Mouse (Mus musculus): ENCODE data around the gene Lamb3. TPM values are rescaled to one million over a fixed set of nuclear protein-coding genes. Genes with fewer than 3 reads are reported as not detected.

The Lamb3 gene
- polyA plus RNA-seq, 1 experiment from 2014 or later, result 0.97 TPM

Other genes with a start within 250 kb of the Lamb3 start
- 5.1 and 5.9 TPM in 2 replicates for gene Syt14, start 171.9 kb upstream of the Lamb3 start, polyA plus RNA-seq (2014; fragmentation: Nextera tagmentation; extraction: Ambion mirVana)
- 8.6 and 11.1 TPM in 2 replicates for gene Diexf, start 77.4 kb upstream of the Lamb3 start, polyA plus RNA-seq (2014; fragmentation: Nextera tagmentation; extraction: Ambion mirVana)
- 15.4 and 16.1 TPM in 2 replicates for gene Irf6, start 54.6 kb upstream of the Lamb3 start, polyA plus RNA-seq (2014; fragmentation: Nextera tagmentation; extraction: Ambion mirVana)
- gene A130010J15Rik, start 39.7 kb upstream of the Lamb3 start, polyA plus RNA-seq (2014; fragmentation: Nextera tagmentation; extraction: Ambion mirVana), result 17.6 and 18.0 TPM in 2 replicates
- gene Traf3ip3, start 6.0 kb upstream of the Lamb3 start, polyA plus RNA-seq (2014; fragmentation: Nextera tagmentation; extraction: Ambion mirVana), result 1.5 and 1.7 TPM in 2 replicates
- gene Hsd11b1, start 56.4 kb downstream of the Lamb3 start, polyA plus RNA-seq (2014; fragmentation: Nextera tagmentation; extraction: Ambion mirVana), result 0.46 TPM in 1 of 2 replicates, not detected in the other
- gene G0s2, start 65.5 kb downstream of the Lamb3 start, polyA plus RNA-seq (2014; fragmentation: Nextera tagmentation; extraction: Ambion mirVana), result 8.7 and 8.9 TPM in 2 replicates
- 21.6 and 21.9 TPM in 2 replicates for gene Camk1g, start 162.6 kb downstream of the Lamb3 start, polyA plus RNA-seq (2014; fragmentation: Nextera tagmentation; extraction: Ambion mirVana)

Measured in embryonic facial prominence, embryonic 11.5 days (tissue).